Mouse (Mus musculus) embryonic facial prominence, embryonic 10.5 days (tissue): ENCODE measurements at regions not wholly inside any gene's neighbourhood (a gene's known extent, or its start where the extent isn't known, plus 50 kb on each side); places are given as distances from the start of the nearest gene placed in this dataset.
A peak's percentile ranks its signal among the peaks of the same experiment; 100 is the strongest.

ENCODE experiments used
- DNase-seq: peaks from one replicate; pipeline ENCODE4 v3.0.0-alpha.2; 2017; ENCODE audit warnings: low spot score
- H3K27ac ChIP-seq: fragments of 300-500 bp; sonication (generic); replicated peaks from 2 replicates; pipeline ENCODE4 v1.5.1; 2016; ENCODE audit warnings: mild to moderate bottlenecking
- H3K27me3 ChIP-seq: fragments of 300-500 bp; sonication (generic); replicated peaks from 2 replicates; pipeline ENCODE4 v1.6.1; 2016; ENCODE audit warnings: low read depth, mild to moderate bottlenecking; ENCODE audit not compliant: poor library complexity, severe bottlenecking
- H3K36me3 ChIP-seq: fragments of 300-500 bp; sonication (generic); replicated peaks from 2 replicates; pipeline ENCODE4 v1.6.1; 2016; ENCODE audit warnings: mild to moderate bottlenecking, moderate library complexity
- H3K4me1 ChIP-seq: fragments of 300-500 bp; sonication (generic); 2 replicates; pipeline ENCODE4 v1.6.1; 2016
- H3K4me3 ChIP-seq: fragments of 300-500 bp; sonication (generic); 2 replicates; pipeline ENCODE4 v1.5.1; 2016; ENCODE audit warnings: mild to moderate bottlenecking, moderate library complexity
- H3K9me3 ChIP-seq: fragments of 300-500 bp; sonication (generic); 2 replicates; pipeline ENCODE4 v1.6.1; 2016; ENCODE audit warnings: mild to moderate bottlenecking
- WGBS: fragments of 180-500 bp; shearing (Covaris S2); methylation state at CpG from one replicate; pipeline ENCODE4 v1.1.7; 2016; 5-methylcytosine and 5-hydroxymethylcytosine counted together

DNA sequence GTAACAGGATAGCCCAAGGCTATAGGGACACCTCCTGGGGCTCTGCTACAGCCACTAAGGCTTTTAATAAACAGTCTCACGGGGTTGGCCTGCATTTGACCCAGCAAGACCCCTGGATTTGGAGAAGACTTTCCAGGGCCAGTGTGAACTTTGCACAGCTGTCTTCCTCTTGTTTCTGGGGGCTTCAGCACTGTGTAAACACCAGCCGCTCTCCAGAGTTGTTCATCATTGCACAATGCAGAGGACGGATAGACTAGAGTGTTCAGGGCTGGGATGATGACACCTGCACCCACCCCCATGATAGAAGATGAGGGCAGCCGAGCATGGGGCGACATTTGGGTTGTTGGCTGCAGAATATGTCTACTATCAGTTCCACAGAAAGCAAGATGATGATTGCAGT is 112.9 kb downstream of the Sall1 start:
- no peaks in the 10 kb centered on the region for H3K36me3 ChIP-seq
- 0 out of 2 replicates have a peak, but pooled peaks cover 2% of the 10 kb centered on the region for H3K9me3 ChIP-seq
- no peak for DNase-seq

DNA sequence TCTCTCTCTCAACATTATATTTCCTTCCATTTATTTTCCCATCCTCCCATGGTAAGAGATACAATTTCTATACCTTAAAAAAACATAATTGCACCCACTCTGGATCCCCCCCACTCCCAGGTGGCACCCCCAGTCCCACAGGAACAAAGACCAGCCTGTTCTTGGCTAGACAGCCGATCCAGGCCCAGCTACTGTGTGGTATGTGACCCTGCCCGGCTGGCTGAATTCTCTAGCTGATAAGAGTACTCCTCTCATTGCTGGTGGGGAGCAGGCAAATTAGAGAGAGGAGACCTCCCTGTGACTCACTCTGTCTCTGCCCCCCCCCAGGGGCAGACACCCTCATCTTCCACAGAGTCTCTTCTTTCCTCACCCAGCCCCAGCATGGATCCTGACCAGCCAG is 113.6 kb downstream of the Sall1 start:
- H3K36me3 ChIP-seq: no peaks in the 10 kb centered on the region
- DNase-seq: no peak
- no peak overlapping the region for H3K4me3 ChIP-seq
- H3K27me3 ChIP-seq: peaks cover 5% of the 10 kb centered on the region; the same call in 1 of the 2 replicates
- 0 out of 2 replicates have a peak, but pooled peaks cover 2% of the 10 kb centered on the region for H3K9me3 ChIP-seq
- H3K27ac ChIP-seq: 0 out of 2 replicates have a peak overlapping the region, but pooled peaks have one; percentile 35
- WGBS: 33% methylated on average over 2 of the region's 2 CpGs
- peaks cover 17% of the 10 kb centered on the region for H3K4me1 ChIP-seq

More for the DNA sequence above, 112.9 kb downstream of the Sall1 start:
- no peak overlapping the region for H3K27ac ChIP-seq
- no peak overlapping the region for H3K4me3 ChIP-seq
- H3K4me1 ChIP-seq: peaks cover 22% of the 10 kb centered on the region
- WGBS: 73% methylated on average over 5 of the region's 5 CpGs
- peaks cover 5% of the 10 kb centered on the region; the same call in 1 of the 2 replicates for H3K27me3 ChIP-seq

GRCm38 (mm10) chr8:88928675-88929377 is 115.1 kb downstream of the Sall1 start:
- Histone ChIP-seq H3K9me3 (no peaks in the 10 kb centered on the region), H3K36me3 (no peaks in the 10 kb centered on the region), H3K4me1 (peaks cover 17% of the 10 kb centered on the region), H3K27ac (peak overlapping the region; percentile 31; the same call in 1 of the 2 replicates), H3K27me3 (peaks cover 5% of the 10 kb centered on the region; the same call in 1 of the 2 replicates), H3K4me3 (no peak overlapping the region)
- WGBS: 47% methylated on average over 7 of the region's 7 CpGs
- DNase-seq: peak; percentile 34

DNA sequence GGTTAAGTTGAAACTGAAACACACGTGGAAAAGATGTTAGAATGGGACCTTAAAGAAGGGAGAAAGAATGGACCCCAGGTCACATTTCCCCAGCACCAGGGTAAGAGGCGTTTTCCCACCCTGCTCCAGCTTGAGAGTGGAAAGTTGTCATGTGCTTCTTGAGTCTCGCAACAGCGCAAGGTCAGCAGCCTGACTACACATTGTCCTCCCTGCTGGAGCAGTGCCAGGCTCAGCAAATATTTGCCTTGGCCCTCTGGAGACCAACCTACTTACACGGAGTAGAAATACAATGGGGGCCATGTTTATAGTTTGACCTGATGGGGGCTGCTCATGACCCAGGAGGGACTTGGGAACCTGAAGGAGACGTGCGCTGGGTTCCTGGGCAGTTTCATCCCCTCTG is 121.1 kb downstream of the Sall1 start:
- Histone ChIP-seq H3K27ac (no peak overlapping the region), H3K9me3 (no peaks in the 10 kb centered on the region), H3K27me3 (no peaks in the 10 kb centered on the region), H3K4me3 (no peak overlapping the region), H3K4me1 (peaks cover 8% of the 10 kb centered on the region), H3K36me3 (no peaks in the 10 kb centered on the region)
- 74% methylated on average over 7 of the region's 7 CpGs for WGBS
- no peak for DNase-seq

DNA sequence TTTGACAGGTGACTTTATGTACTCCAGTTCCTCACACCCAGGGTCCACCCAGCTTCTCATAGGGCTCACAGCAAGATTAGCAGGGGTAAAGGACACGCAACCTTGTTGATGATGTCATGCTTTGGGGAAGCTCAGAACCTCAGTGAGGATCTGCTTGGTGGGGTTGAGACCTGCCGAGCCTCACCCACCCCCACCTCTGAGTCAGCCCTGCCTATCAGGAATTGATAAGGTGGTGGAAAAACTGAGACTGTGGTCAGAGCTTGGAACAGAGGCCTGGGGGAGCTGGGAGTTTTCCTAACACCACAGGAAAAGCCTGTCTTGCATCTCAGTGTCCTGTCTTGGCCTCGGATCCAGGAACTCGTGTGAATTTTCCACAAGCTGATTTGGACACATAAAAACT is 122.0 kb downstream of the Sall1 start:
- DNase-seq: no peak
- Histone ChIP-seq H3K4me1 (peaks cover 13% of the 10 kb centered on the region), H3K9me3 (no peaks in the 10 kb centered on the region), H3K36me3 (no peaks in the 10 kb centered on the region), H3K27ac (no peak overlapping the region), H3K27me3 (0 out of 2 replicates have a peak, but pooled peaks cover 2% of the 10 kb centered on the region), H3K4me3 (no peak overlapping the region)
- 89% methylated on average over 4 of the region's 4 CpGs for WGBS

DNA sequence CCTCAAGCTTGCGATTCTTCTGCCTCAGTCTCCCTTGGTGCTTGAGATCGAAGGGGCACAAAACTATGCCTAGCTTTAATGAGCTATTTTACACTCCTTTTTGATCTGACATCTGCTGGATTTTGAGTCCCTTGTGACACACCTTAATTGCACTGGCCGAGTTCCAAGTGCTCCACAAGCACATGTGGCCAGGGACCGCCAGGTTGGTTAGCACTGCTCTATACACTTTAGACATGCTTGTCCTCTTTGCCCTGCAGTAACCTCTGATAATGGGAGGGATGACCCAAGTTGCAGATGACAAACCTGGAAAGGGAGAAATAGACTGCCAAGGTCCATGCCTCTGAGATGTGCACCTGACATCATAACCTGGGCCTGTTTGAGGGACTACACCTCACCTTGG is 124.7 kb downstream of the Sall1 start:
- Histone ChIP-seq H3K36me3 (no peaks in the 10 kb centered on the region), H3K27me3 (peaks cover 8% of the 10 kb centered on the region; the same call in 1 of the 2 replicates), H3K4me3 (no peak overlapping the region), H3K9me3 (no peaks in the 10 kb centered on the region), H3K4me1 (peaks cover 13% of the 10 kb centered on the region), H3K27ac (no peak overlapping the region)
- 79% methylated on average over 4 of the region's 4 CpGs for WGBS
- DNase-seq: no peak

DNA sequence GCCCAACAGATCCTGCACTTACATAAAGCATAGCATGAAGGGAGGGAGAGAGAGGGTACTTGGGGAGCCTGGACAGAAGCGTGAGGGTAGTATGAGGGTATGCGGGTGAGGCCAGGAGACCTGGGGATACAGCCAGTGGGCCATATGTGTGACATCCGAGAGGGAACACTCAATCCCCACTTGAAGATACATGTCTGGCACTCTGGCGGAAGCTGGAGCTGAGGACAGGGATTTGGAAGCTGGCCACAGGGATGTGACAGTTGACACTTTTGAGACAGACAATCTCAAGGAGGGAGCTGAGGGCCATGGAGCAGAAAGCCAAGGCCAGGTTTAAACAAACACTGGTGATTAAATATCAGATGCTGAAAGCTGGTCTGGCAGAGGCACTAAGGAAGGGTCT is 127.9 kb downstream of the Sall1 start:
- H3K4me3 ChIP-seq: no peak overlapping the region
- H3K4me1 ChIP-seq: peaks cover 9% of the 10 kb centered on the region; the same call in 1 of the 2 replicates
- WGBS: 81% methylated on average over 4 of the region's 4 CpGs
- H3K9me3 ChIP-seq: no peaks in the 10 kb centered on the region
- peaks cover 9% of the 10 kb centered on the region; the same call in 1 of the 2 replicates for H3K27me3 ChIP-seq
- DNase-seq: no peak
- H3K36me3 ChIP-seq: no peaks in the 10 kb centered on the region
- H3K27ac ChIP-seq: no peak overlapping the region

GRCm38 (mm10) chr8:88914657-88915056 is 129.3 kb downstream of the Sall1 start:
- Histone ChIP-seq H3K9me3 (no peaks in the 10 kb centered on the region), H3K27ac (no peak overlapping the region), H3K36me3 (no peaks in the 10 kb centered on the region), H3K27me3 (peaks cover 9% of the 10 kb centered on the region; the same call in 1 of the 2 replicates), H3K4me3 (no peak overlapping the region), H3K4me1 (peaks cover 9% of the 10 kb centered on the region; the same call in 1 of the 2 replicates)
- no peak for DNase-seq
- 86% methylated on average over 6 of the region's 6 CpGs for WGBS

- Histone ChIP-seq H3K4me3 (no peak overlapping the region), H3K27ac (no peak overlapping the region), H3K36me3 (no peaks in the 10 kb centered on the region), H3K9me3 (no peaks in the 10 kb centered on the region), H3K27me3 (peaks cover 9% of the 10 kb centered on the region; the same call in 1 of the 2 replicates), H3K4me1 (peaks cover 9% of the 10 kb centered on the region; the same call in 1 of the 2 replicates)
- no peak for DNase-seq
- 86% methylated on average over 6 of the region's 6 CpGs for WGBS
These were observed 129.8 kb downstream of the Sall1 start for GRCm38 (mm10) chr8:88914190-88914589.

DNA sequence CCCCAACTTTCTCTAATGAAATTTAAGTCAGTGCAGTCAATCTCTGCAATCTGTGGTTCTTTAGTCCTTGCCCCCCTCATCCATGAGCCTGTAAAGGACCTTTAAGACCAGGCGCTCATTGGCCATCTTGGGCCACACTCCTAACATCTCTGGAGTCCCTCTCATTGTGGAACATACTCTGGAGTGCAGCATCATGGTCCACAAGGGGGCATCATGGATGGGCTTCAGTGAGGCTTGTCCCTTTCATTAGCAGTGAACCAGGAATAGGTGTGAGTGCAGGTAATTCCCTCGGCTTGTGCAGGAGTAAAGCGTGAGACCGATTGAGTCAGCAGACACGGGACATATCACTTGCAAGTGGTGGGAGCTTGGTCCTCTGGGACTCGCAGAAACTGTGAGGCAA is 137.7 kb downstream of the Sall1 start:
- 87% methylated on average over 6 of the region's 6 CpGs for WGBS
- no peak for DNase-seq
- Histone ChIP-seq H3K27me3 (no peaks in the 10 kb centered on the region), H3K4me3 (no peak overlapping the region), H3K4me1 (peaks cover 8% of the 10 kb centered on the region), H3K36me3 (no peaks in the 10 kb centered on the region), H3K9me3 (no peaks in the 10 kb centered on the region), H3K27ac (no peak overlapping the region)

DNA sequence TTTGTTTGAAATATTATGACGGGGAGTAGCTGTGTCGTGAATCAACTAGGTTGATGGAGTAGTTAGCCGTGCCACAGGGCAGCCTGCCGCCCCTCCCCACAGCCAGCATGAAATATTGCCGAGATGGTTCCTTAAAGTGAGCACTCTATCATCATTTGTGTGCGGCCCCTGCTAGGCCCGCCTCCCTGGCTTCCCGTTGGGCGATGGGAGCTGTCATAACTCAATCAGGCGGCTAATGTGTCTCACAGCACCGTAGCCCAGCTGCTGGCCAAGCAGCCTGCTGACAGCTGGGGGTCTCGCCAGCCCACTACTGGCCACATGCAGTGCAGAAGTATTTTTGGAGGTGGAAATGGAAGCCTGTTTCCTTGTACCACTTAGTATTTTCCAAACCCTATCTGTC is 140.9 kb downstream of the Sall1 start:
- 88% methylated on average over 12 of the region's 12 CpGs for WGBS

GRCm38 (mm10) chr8:88883751-88884390 is 160.1 kb downstream of the Sall1 start:
- Histone ChIP-seq H3K36me3 (no peaks in the 10 kb centered on the region), H3K4me1 (no peaks in the 10 kb centered on the region), H3K9me3 (no peaks in the 10 kb centered on the region), H3K27me3 (no peaks in the 10 kb centered on the region), H3K27ac (no peak overlapping the region), H3K4me3 (no peak overlapping the region)
- no peak for DNase-seq
- WGBS: 88% methylated on average over 15 of the region's 15 CpGs

More for the DNA sequence above, 140.9 kb downstream of the Sall1 start:
- Histone ChIP-seq H3K27ac (no peak overlapping the region), H3K4me1 (peaks cover 8% of the 10 kb centered on the region), H3K4me3 (no peak overlapping the region), H3K27me3 (no peaks in the 10 kb centered on the region), H3K36me3 (no peaks in the 10 kb centered on the region), H3K9me3 (no peaks in the 10 kb centered on the region)
- DNase-seq: no peak

- H3K27ac ChIP-seq: no peak overlapping the region
- WGBS: 77% methylated on average over 7 of the region's 7 CpGs
- H3K9me3 ChIP-seq: no peaks in the 10 kb centered on the region
- no peak overlapping the region for H3K4me3 ChIP-seq
- no peaks in the 10 kb centered on the region for H3K36me3 ChIP-seq
- DNase-seq: no peak
- H3K4me1 ChIP-seq: no peaks in the 10 kb centered on the region
- H3K27me3 ChIP-seq: no peaks in the 10 kb centered on the region
These were observed 164.1 kb downstream of the Sall1 start for GRCm38 (mm10) chr8:88879857-88880256.
